Mouse (Mus musculus) liver, adult (tissue): ENCODE measurements around the gene Arhgap23.
A peak's percentile ranks its signal among the peaks of the same experiment; 100 is the strongest.

ENCODE experiments used
- GATA4 ChIP-seq: IDR thresholded peaks from 2 replicates; pipeline ENCODE4 v1.6.1; 2014; ENCODE audit warnings: mild to moderate bottlenecking, low read length; ENCODE audit not compliant: insufficient replicate concordance

The Arhgap23 gene

DNA sequence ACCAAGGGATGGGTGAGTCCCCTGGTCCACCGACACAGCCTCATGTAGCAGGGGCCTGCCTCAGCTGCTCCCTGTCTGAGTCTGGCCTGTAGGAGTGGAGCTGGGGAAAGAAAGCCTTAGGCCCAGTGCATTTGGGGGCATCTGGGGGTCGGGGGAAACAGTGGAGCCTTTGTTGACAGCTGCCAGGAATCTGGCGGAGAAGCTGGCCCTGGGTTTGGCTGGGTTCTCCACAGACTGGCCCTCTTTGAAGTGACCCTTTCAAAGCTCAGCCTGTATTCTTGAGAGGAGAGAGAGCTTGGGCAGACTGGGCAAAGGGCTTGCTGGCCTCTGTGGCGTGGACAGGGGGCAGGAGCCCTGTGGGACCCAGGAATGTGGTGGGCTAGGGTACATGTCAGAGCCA lies 7.2 kb downstream of the Arhgap23 start:
- no peak for TF ChIP-seq GATA4

DNA sequence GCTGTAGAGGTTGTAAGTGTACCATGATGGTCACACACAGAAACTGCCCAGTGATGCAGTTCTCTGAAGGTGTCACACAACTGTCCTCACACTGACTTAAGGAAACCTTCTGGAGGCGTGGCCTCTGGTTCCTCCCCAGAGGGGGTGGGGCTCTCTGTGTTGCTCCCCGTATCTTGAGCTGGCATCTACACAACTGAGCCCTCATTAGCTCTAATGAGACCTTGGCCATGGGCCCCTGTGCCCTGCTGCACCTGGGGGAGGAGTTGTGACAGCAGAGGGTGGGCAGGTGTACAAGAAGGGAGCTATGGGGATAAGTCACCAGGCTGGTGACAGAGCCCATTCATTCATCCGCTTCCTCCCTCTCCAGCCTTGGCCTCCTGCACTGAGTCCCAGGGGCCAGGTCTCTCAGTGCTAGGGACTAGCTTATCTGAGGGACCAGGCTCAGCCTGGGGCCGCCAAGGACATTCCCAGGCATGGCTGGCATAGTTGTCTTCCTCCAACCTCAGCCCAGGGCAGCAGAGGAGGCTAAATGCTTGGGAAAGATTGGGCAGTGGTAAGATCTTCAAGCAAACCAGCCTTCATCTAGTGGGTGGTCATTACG lies 8.9 kb downstream of the Arhgap23 start:
- no peak for TF ChIP-seq GATA4

DNA sequence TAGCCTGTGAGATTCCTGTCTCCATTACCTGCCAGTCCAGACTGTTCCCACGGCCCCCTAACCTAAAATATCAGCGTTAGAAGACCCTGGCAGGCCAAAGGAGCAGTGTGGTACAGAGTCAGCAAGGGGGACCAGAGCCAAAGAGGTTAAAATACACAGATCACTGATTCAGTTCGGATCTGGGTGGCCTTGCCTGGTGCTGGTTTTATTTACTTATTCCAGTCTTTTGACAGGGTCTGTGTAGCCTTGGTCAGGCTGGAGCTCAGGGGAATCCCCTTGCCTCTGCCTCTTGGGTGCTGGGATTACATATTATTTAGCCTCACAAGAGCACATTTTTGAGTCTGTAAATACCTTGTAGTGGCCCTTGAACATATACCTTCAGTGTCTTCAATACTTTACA lies 9.5 kb downstream of the Arhgap23 start:
- TF ChIP-seq GATA4: no peak

DNA sequence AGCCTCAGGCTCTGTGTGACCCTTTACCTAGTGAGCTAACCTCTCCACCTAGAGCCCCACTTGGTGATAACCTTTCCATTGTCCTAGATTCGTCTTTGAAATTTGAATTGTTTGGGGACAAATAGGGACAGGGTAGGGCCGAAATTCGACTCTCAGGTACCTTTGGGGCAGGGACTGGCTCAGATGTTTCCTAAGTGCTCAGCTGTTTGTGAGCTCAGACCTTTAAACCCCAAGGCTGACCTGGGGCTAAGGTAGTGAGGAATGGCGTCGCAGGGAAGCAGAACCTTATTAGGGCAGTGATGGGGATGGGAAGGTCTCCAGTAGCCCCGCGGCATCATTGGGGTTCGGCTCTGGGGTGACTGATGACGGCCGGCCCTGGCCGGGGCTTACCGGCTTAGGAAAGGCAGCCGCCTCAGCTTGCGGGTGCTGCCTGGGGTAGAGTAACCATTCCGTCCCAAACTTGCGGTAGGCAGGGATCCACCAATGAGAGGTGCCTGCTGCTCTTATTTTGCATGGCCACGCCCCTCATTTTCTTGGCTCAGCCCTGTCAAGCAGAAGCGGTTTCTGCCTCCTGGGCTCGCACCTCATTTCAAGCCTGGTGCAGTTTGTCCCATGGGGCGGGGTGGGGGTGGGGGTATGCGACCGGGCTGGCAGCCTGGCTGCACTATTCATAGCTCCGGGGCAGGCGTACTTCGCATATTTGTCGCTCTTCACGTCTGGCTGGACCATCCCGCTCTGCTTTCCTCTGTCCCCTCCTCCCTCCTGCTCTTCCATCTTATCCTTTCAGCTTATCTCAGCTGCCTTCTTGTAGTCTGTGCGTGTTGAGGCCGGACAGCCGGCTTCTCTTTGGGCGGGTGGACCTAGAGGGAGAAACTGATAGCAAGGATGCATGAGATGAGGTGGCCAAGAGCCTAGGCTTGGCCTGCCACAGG lies 12.7 kb downstream of the Arhgap23 start:
- TF ChIP-seq GATA4: no peak

DNA sequence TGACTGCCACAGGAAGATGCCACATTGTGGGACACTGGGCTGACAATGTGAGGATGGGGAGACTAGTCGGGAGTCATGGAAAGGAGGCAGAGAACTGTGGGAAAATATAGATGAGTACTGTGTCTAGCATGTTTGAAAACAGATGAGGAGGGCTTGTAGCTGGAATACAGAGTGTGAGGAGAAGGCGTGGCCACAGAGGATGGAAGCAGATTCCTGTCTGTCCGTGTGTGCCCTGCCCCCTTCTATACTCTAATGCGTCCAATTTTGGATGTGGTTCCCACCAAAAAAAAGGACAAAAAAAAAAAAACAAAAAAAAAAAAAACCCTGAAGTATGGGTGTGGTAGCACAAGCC lies 13.4 kb downstream of the Arhgap23 start:
- no peak for TF ChIP-seq GATA4

DNA sequence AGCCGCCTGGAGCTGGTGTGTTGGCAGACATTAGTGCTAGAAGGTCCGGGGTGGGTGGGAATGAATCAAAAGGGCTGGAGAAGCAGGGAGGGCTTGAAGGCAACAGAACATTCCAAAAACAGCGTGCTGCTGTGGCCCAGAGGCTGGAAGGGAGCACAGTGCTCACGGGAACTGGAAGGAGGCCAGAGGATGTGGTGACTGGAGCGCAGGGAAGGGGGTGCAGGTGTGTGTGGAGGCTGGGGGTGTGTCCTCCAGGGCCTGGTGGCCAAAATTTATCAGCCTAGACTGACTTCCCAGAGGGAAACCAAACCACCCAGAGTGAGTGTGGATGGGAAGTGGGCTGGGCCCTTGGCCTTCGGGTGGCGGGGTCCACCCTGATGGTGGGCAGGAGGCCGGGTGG lies 14.3 kb downstream of the Arhgap23 start:
- no peak for TF ChIP-seq GATA4

DNA sequence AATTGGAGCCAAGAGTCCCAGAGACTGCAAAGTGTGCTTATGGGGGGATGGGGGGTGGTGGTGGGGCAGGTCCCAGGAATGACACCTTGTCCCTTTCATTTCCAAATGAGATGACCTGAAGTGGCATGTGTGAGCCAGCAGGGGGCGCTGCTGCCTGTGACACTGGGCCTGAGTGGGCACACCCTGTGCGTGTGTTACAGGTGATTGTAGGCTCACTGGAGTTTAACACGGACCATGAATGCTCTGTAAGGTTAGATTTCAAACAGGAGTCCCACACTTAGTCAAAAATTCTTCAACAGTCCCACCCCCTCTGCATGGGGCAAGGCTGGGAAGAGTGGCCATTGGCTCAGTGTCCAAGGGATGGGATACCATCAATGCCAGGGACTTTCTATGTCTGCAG lies 16.7 kb downstream of the Arhgap23 start:
- TF ChIP-seq GATA4: no peak

DNA sequence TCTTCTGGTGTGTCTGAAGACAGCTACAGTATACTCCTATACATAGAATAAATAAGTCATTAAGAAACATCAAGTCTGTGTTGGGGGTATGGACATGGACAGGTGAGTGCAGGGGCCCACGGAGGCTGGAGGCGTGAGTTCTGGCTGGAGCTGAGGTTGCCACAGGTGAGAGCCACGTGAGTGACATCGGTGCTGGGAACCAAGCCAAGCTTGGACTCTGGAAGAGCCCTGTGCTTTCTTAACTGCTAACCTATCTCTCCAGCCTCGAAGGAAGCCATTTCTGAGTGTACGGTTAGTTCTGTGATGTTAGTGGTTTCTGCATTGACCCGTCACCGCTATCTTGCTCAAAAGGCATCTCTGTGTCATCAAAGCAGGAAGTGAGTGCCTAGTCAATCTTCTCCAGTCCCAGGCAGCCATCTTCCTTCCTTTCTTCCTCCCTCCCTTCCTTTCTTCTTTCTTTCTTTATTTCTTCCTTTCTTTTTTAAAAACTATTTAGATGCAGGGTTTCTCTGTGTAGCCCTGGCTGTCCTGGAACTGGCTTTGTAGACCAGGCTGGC lies 17.7 kb downstream of the Arhgap23 start:
- TF ChIP-seq GATA4: no peak

DNA sequence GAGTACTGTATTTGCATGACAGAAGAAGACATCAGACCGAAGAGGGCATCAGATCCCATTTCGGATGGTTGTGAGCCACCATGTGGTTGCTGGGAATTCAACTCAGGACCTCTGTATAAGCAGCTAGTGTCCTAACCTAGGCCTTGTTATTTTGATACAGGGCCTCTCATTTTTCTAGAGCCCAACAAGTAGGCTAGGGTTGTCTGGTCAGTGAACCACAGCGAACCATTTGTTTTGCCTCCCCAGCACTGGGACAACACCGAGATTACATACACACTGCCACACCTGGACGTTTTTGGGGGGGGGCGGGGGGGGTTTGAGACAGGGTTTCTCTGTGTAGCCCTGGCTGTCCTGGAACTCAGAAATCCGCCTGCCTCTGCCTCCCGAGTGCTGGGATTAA lies 18.8 kb downstream of the Arhgap23 start:
- TF ChIP-seq GATA4: no peak

DNA sequence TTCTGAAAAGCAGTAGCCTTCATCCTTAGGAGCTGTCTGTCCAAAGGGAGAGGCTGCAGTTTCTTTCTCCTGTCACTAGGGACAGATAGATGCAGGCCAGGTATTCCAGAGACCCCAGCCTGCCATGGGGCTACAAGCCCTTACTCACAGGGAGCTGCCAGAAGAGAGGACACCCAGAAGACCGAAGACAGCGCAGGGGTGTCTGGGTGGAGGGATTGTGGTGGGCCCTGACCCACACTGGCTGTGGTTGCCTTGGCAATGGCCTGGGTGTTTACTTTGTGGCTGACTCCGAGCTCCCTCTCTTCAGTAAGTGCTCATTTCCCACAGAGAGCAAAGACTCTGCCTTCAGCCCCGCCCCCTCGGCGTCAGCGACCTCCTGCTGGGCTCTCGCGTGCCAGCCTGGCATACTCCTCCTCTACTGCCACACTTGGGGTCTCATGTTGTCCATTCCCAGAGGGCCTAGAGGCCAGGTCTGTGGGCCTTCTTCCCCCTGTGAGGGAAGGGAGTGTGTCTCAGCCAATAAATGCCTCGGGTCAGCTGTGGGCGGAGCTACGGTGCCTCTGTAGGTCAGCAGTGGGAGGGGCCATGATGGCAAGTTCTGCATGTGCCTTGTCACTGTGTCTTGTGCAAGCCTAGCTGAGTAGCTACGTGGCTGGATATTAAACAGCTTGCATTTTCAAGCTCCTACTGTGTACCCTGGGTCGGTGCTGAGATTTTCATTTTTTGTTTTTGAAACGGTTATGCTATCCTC lies 19.5 kb downstream of the Arhgap23 start:
- TF ChIP-seq GATA4: no peak

DNA sequence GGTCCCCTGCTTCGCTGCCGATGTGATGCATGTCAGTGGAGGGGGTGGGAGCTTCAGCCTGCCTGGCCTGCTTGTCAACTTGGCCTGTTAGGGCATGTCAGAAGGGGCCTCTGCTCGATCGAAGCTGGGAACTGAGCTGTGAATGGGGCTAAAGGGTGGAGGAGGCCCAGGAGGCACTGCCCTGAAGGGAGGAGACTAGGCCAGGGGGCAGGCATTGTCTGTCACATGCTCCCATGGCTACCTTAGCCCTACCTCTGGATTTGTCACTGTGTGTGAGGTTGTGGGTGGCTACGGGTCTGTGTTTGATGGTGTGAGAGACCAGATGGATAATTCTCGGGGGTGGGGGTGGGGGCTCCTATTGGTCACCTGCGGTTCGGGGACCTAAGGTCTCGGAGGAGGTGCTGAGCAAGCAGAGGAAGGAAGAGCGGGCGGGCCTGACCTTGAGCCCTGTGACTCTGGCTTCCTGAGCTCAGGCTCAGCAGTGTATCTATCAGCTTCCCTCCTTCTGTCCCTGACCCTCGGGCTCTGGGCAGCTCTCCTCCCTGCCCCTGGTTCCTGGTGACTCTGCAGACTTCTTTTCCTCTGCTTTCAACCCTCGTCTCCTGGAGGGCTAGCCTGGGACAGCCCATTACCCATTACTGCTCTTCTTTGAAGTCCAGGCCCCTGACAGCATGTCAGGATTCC lies 20.6 kb downstream of the Arhgap23 start:
- TF ChIP-seq GATA4: peak; percentile 92; the same call in 1 of the 2 replicates

DNA sequence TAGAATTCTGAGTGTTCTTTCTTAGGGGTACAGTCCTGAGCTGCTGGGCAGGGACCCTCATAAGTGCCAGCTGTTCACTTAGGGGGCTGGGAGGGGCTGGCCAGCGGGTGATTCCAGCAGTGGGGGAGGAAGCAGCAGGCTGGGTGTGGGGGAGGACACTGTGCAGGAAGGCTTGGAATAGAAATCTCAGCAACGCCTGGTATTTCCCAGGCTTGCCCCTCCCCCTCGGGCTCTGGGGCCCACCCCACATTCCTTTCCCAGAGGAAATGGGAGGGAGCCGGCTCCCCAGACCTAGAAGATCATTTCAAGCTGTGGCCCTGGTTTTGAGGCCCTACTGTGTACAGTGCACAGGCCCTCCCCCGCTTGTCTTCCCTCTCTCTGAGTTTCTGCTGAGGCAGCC lies 22.4 kb downstream of the Arhgap23 start:
- no peak for TF ChIP-seq GATA4

DNA sequence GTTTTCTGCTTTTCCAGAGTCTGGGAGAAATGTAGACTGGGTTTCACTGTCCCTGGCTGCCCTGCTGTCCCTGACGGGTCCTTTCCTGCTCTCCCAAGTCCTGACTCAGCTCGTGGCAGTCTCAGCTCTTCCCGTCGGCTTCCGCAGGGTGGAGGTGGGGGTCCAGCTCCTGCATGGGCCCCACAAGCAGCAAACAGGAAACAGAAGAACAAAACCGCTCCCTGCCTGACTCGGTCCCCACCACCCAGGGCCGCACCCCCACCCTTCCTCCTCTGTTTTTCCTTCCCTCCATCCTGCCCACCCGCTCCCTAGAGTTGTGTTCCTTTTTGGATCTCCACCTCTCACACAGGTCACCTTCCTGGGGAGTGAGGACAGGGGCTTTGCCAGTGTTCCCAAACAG lies 23.5 kb downstream of the Arhgap23 start:
- TF ChIP-seq GATA4: no peak; the same call in 1 of the 2 replicates

DNA sequence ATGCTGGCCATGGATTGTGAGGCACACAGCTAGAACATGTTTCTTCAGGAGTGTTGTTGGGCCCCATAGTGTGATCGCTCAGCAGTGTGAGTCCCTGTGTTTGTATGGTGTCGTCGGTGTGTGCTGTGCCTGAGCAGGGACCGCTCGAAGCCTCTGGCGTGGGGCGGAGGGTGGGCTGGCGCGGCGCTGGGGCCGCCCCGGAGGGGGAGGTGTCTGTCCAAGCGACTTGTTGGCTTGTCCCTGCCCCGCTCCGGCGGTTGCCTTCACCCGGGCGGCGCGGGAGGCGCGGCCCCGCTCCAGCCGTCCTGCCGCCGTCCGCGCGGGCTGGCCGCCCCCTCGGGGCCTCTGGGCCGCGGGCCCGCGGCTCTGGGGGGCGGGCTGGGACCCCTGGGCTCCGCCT lies 24.6 kb downstream of the Arhgap23 start:
- TF ChIP-seq GATA4: 0 out of 2 replicates have a peak, but pooled peaks have one; percentile 12

DNA sequence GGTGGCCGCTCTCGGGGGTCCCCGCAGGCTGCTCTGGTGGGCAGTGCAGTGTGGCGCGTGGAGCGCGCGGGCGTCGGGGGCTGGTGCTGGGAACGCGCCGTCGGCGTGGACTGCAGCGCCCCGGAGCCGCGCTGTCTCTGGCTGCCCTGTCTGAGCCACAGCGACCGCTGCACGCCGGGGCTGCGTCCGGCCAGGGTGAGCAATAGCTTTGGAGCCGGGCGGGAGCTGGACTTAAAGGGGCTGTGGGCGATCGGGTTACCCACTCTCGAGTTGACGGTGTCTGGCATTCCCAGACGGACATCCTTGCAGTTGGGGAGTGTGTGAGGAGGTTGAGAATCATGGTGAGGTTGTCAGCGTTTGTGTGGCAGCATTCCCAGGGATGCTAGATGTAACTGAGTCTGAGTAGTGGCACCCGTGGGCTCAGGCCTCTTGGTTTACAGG lies 25.1 kb downstream of the Arhgap23 start:
- no peak for TF ChIP-seq GATA4
